Mouse (Mus musculus): ENCODE data around the gene Gpc1.
A peak's percentile ranks its signal among the peaks of the same experiment; 100 is the strongest.

Gene Gpc1

DNA sequence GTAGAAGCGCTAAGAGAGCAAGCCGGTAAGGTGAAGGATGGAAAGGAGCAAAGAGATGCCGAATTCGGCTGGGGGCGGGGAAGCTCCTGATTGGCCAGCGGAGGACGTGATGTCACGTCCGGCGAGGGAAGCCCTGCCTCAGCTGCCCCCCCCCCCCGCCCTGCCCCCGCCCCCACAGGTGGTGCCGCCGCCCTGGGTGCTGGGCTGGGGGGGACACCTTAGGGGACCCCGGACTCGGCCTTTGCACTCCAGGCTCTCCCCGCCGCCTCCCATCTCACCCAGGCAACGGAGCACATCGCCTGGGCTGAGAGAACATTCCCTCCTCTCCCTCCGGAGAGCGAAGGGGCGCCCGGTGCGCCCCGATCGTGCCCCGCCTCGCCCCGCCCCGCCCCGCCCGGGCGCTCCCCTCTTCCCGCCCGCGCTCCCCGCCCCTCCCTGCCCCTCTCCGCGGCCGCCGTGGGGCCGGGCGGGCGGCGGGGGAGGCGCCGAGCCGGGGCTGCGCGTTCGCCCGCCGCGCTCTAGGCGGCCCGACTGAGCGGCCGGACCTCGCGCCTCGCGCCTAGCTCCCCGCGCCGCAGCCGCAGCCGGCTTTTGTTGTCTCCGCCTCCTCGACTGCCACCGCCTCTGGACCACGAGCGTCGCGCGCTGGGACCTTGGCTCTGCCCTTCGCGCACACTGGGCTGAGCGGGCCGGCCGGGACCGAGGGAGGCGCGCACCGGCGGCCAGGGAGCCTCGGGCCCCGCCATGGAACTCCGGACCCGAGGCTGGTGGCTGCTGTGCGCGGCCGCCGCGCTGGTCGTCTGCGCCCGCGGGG is at the start of gene Gpc1:
Gene Gpc1 (plus strand): TSS at position 458 of the 814 bp plus-strand sequence.
- peak; percentile 77 for DNase-seq (ENCODE audit: low read depth, low spot score)

DNA sequence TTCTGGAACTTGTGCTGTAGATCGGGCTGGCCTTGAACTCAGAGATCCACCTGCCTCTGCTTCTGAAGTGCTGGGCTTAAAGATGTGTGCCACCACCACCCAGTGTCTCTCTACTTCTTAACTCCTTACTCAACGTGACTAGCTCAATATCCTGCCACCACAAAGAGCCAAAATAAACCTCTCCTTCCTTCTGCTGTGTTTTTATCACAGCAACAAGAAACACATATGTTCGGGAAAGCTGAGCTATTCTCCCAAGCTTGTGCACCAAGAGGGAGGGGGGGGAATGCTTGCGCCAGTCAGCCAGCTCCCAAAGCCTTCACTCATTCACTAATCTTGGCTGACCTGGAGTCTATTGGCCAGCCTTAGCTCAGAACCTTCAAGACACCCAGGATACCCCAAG is 49.6 kb upstream of the Gpc1 start:
- DNase-seq (ENCODE audit: low read depth, low spot score): no peak

DNA sequence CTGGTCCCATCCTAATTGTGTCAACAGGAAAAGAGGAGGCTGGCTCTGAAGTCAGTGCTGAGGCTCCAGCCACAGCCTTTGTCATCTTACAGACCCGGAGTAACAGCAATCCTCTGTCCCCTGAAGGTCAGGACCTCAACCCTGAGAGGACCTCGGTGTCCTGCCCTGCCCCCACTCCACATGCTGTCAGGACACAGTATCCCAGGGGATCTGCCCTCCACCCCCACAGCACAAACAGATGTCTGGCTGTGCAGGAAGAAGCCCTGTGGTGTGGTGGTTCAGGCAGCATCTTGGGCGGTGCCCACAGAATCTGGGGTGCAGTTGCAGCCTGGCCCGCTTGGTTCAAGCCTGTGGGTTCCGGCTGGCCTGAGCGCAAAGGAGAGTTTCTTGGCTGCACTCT is 48.9 kb upstream of the Gpc1 start:
- DNase-seq (ENCODE audit: low read depth, low spot score): no peak

DNA sequence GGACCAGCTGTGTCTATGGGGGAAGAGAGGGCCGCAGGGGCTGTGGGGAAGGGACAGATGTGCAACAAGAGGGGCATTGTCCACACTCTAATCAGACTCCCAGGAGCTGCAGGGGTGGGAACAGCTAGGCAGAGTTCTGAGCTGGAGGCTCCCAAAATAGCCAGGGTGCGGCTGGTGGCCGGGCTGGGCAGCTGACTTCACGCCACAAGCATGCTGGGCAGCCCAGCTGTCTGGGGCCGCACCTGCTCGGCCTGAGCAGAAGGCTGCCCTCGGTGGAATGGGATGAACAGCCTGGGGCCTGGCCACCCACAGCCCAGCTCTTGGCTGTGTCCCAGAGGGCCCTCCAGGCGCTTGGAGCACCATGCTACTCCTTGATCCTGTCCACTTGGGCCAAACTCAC is 44.2 kb upstream of the Gpc1 start:
- no peak for DNase-seq (ENCODE audit: low read depth, low spot score)

- no peak for DNase-seq (ENCODE audit: low read depth, low spot score)
These were observed 43.4 kb upstream of the Gpc1 start for GRCm38 (mm10) chr1:92788049-92788448.

GRCm38 (mm10) chr1:92790628-92791027 is 40.8 kb upstream of the Gpc1 start:
- no peak for DNase-seq (ENCODE audit: low read depth, low spot score)

DNA sequence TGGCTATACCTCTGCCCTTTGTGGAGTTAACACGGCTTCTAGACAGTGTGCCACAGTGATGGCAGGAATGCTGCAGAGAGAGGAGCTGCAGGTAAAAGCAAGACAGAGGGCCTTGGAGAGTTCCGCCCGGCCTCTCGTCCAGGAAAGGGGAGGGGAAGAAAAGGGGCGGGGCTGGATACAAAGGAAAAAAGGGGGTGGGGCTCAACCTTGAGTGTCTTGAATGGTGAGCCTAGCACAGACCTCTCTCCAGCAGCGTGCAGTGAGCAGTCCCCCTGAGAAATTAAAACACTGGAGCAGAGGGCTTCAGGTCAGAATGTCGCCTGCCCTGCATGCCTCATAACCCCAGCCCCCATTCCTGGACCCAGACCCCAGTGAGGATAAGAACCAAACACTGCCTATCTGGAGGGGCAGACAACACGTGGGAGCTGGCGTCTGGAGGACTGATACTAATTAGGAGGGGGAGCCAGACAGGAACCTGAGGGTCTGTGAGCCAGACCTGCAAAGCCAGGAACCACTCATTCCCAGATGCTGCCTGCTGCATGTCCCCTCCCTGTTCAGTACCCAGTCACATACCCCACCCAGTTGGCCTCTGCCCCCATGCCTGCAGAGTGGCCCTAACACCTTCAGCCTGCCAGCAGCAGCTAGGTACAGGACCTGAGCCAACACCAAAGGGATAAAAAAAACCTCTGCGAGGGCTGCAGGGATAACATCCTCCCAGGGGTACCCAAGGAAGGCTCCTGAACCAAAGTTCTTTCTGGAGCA is 40.2 kb upstream of the Gpc1 start:
- no peak for DNase-seq (ENCODE audit: low read depth, low spot score)

GRCm38 (mm10) chr1:92793781-92794180 is 37.7 kb upstream of the Gpc1 start:
- no peak for DNase-seq (ENCODE audit: low read depth, low spot score)

- no peak for DNase-seq (ENCODE audit: low read depth, low spot score)
These were observed 33.0 kb upstream of the Gpc1 start for GRCm38 (mm10) chr1:92798425-92798824.

GRCm38 (mm10) chr1:92799653-92800052 is 31.8 kb upstream of the Gpc1 start:
- no peak for DNase-seq (ENCODE audit: low read depth, low spot score)

- no peak for DNase-seq (ENCODE audit: low read depth, low spot score)
These were observed 29.1 kb upstream of the Gpc1 start for GRCm38 (mm10) chr1:92802362-92802761.

GRCm38 (mm10) chr1:92803376-92803775 is 28.1 kb upstream of the Gpc1 start:
- no peak for DNase-seq (ENCODE audit: low read depth, low spot score)

DNA sequence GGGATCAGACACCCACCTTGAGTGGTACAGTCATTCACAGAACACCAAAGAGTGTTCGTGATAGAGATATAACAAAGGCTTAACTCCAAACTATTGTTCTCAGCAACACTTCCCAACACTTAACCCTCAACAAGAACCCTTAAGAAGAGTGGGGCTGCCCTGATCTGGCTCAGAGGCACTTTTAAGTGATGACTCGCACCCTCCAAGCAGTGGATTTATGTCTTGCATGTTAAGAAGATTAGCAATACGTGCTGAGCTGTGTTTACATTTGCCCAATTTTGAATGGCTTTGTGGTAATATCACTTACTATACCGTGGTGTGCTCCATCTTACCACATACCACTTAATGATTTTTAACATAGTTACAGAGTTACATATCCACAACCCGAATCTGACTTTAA is 26.3 kb upstream of the Gpc1 start:
- DNase-seq (ENCODE audit: low read depth, low spot score): no peak

- DNase-seq (ENCODE audit: low read depth, low spot score): no peak
These were observed 25.6 kb upstream of the Gpc1 start for GRCm38 (mm10) chr1:92805836-92806235.

GRCm38 (mm10) chr1:92806720-92807119 is 24.7 kb upstream of the Gpc1 start:
- no peak for DNase-seq (ENCODE audit: low read depth, low spot score)

DNA sequence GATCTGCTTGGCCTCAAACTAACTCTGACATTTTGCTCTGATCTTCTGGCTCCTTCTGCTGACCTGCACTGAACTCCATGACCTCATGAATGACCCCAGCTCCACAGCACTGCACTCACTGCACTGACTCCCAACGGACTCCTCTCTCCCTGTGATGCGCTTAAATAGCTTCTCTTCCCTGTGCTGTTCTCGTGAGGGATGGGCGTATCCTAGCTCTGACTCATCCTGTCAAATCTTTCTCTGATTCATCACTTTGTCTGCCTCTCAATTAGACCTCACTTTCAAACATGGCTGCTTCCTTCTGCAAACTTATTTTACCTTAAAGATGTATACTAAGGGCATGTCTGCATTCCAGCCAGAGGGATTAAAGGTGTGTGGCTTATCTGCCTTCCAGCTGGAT is 21.8 kb upstream of the Gpc1 start:
- DNase-seq (ENCODE audit: low read depth, low spot score): no peak

GRCm38 (mm10) chr1:92814319-92814718 is 17.1 kb upstream of the Gpc1 start:
- no peak for DNase-seq (ENCODE audit: low read depth, low spot score)

DNA sequence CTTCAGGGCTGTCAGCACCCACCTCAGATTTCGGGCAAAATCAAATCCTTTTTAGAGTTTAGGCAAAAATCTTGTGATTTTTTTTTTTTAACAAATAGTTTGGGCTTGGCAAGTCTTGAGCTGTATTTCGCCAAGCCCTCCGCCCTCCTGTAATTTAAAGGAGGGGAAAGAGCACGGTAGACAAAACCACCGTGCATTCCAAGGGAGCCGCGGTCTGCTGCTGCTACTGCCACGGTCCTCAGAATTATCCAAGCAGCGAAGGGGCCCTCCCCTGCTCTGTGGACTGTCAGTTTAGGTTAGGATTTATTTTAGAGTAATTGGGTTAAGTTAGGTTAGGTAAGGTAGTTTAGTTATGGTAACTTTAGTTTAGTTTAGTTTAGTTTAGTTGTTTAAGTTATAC is 16.3 kb upstream of the Gpc1 start:
- DNase-seq (ENCODE audit: low read depth, low spot score): no peak

DNA sequence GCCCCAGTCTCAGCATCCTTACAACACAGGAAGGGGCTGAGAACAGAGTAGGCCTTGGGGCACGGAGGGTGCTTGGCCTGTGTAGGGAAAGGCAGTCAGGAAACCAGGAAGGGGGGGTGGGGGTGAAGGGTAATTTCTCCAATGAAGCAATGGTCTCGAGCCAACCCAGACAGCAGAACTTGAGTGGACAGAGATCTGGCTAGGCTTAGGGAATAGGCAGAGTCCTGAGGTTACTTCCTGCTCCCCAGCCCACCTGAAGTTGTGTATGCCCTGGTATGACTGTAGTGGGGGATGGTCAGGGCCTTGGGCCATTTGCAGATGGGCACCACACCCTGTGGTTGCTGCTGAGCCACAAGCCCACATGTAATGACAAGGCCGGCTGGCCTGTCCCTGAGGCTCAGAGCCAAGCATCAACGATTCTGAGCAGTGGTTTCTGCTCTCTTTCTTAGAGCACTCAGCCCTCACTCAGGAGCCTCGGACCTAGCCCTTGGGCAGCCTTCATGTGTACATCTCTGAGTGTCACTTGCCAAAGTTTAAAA is 15.6 kb upstream of the Gpc1 start:
- DNase-seq (ENCODE audit: low read depth, low spot score): no peak

DNA sequence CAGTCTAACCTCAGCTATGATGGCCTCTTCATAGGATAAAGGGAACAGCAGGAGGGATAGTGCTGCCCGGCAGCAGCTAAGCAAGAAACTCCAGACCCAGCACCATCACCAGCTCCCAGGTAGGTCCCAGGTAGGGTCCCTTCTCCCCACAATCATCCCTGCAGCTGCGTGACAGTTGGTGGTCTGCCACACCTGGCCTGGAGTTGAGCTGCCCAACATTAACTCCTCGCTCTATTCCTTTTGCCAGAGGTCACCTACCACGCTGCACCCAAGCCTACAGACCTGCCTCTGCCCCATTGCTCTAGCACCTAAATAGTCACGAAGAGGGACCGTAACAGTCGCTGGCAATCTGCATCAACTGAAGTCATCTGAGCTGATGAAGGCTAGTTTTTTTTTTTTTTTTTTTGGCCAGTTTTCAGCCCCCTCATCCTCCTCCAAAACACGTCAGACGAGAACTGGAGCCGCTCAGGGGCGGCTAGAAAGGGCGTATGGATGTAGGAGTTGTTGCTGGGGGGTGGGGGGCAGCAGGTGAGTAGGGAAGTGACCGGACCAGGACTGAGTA is 738 bp upstream of the Gpc1 start:
- no peak for DNase-seq (ENCODE audit: low read depth, low spot score)

- no peak for DNase-seq (ENCODE audit: low read depth, low spot score)
These were observed 866 bp downstream of the Gpc1 start for GRCm38 (mm10) chr1:92832011-92833010.
